Mouse (Mus musculus) gastrocnemius, adult 2 months (tissue): ENCODE data around the gene Kif1c. TPM values are rescaled to one million over a fixed set of nuclear protein-coding genes. Genes with fewer than 3 reads are reported as not detected.
"Not testable (repeated sequence)": the region's sequence is repeated elsewhere in the genome, so short reads cannot be mapped to it uniquely, and the experiment has no call there.

Experiments used
- DNase-seq: peaks from one replicate; pipeline ENCODE4 v3.0.0; 2022
- H3K27ac ChIP-seq: fragments of 200-600 bp; 2 replicates; pipeline ENCODE4 v1.8.1; 2022; ENCODE audit warnings: mild to moderate bottlenecking
- H3K4me3 ChIP-seq: fragments of 200-600 bp; 2 replicates; pipeline ENCODE4 v1.8.1; 2022; ENCODE audit warnings: mild to moderate bottlenecking, moderate library complexity
- CTCF ChIP-seq: fragments of 200-600 bp; IDR thresholded peaks from 2 replicates; pipeline ENCODE4 v1.8.1; 2022; ENCODE audit warnings: antibody characterized with exemption, mild to moderate bottlenecking, moderate library complexity
- intact Hi-C: fragments of 180-260 bp; cut with DNase I; formaldehyde crosslinking; loops from one replicate; pipeline ENCODE4 v1.15.1; 2025
- total RNA-seq, 2 experiments: library from RNA; stranded (reverse); gene quantifications; 2 replicates each; pipeline ENCODE4 v1.2.3; 2021

Gene Kif1c
- total RNA-seq, 2 experiments from 2014 or later: 579 to 631 TPM

DNA sequence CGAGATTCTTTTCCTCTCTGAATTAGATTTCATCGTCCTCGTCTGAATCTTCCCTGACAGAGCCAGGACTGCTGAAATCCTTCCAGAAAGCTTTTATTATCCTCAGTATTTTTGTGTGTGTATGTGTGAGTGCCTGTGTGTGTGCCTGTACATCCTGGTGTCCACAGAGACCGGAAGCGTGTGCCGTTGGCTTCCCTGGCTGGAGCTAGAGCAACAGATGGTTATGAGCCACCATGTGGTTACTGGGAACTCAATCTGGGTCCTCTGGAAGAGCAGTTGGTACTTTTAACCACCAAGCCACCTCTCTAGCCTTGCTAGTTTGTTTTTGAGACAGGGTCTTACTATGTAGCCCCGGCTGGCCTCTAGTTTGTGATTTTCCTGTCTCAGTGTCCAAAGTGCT lies 41.8 kb downstream of the Kif1c start:
- DNase-seq: no peak
- intact Hi-C loops: no loop called here
- Histone ChIP-seq H3K27ac (no peak overlapping the region), H3K4me3 (no peak overlapping the region)
- TF ChIP-seq CTCF: no peak

DNA sequence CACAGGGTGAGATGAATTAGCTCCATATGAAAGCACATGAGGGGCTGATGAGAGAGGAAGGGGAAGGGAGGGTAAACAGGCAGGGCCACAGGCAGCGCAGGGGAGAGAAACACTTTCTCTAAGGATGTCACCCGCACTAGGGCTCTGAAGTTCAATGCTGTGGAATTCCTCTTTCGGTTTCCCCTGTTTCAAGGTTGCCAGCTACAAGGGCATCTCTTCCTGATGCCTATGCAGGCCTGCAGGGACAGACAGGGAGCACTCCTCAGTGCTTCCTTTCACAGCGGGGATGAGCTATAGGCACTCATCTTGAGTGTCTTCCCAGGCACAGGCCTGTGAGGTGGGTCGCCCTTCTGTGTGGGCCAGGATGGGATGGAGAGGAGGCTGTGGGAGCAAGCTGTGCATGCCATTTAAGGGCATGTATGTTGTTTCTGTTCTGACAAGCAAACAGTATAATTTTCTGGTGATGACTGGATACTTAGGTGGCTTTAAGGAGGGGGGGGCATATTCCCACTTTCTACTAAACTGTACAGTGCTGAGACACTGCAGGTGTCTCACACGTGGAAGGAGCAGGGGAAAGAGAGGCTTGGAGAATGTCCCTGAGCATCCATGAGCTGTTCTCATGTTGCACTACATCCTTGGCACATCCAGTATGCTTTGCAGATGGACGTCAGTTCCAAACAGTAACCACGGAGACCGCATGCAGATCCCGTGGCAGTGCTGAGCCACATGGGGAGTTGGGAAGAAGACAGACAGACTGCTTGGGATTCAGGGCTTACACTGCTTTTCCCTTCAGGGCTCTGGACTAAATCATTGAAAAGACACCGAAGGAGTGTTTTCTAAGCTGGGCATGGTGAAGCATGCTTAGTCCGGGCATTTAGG lies 42.5 kb downstream of the Kif1c start:
- H3K4me3 ChIP-seq: no peak overlapping the region
- no peak overlapping the region for H3K27ac ChIP-seq
- no peak for TF ChIP-seq CTCF
- DNase-seq: no peak
- intact Hi-C loops: no loop called here

DNA sequence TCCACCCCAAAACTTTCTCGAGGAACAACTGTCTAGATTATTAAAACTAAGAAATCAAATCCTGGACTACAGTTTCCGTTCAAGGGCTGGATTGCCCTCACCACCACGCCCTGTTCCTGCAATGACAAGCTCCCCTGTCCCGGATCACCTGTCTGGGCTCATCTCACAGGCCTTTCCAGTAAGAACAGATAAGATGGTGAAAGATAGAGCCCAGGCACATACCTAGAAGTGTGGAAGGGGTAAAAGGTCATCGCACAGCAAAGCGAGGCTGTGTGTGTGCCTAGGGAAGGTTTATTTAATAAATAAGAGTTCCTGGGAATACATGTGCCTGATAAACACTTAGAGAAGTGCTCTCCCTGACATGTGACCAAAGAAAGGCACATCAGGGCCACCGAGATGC lies 45.3 kb downstream of the Kif1c start:
- no peak for DNase-seq
- Histone ChIP-seq H3K27ac (no peak overlapping the region), H3K4me3 (no peak overlapping the region)
- intact Hi-C loops: no loop called here
- no peak for TF ChIP-seq CTCF

DNA sequence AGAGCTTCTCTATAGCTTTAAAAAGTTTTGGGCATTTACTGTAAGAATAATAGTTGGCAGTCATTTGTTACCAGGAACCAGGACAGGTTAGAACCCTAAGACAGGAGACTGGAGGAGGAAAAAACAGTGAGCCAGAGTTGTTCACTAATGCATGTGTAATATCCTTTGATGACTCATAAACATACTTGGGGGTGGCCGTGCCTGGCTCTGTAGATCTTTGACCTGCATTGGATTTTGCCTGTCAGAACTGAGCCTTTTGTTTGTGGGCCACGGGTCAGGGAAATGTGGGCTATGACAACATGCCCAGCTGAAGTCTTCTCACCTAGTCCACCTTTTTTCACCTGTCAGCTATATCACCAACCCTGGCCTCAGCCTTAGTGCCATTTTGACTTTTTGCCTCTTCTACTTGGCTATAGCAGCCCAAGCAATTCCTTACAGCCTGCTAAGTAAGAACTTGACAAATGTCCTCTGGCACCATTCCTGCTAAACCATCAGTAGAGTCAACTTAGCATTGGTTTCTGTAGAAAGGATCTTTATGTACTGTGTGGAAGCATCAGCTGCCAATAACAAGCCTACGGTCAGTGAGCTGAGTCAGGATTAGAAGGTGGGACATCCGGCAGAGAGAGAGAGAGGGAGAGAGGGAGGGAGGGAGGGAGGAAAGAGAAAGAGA lies 47.7 kb downstream of the Kif1c start:
- no peak for TF ChIP-seq CTCF
- DNase-seq: no peak
- intact Hi-C loops: no loop called here
- H3K27ac ChIP-seq: no peak overlapping the region
- H3K4me3 ChIP-seq: no peak overlapping the region

DNA sequence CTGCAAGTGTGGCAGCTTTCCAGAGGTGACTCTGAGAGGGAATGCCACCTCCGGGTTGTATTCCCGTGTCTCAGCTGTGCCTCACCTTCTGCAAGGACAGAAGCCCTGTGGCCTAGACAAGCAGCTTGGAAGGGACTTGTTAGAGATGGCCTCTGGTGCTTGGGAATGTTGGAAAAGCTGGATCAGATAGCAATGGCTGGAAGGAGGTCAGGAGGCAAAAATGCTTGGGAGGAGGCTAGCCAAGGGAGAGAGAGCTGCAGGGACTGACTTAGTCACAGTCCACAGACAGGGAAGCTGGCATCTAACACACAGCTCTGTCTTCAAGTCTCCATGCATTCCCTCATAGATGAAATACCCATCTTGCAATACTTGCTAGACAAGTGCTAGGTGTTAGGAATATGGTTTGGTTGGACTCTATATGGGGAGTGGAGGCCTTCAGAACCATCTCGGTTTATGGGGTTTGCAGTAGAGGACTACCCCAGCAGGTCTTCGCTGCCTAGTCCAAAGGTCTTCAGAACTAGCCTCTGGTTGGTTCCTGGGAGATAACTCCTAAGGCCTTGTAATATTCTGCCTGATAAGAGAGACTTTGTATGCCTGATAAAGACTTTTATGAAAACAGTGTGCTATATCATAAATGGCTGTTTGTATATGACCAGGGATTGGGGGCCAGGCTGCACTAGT lies 52.1 kb downstream of the Kif1c start:
- Histone ChIP-seq H3K27ac (no peak overlapping the region), H3K4me3 (no peak overlapping the region)
- TF ChIP-seq CTCF: no peak
- intact Hi-C loops: loop anchor here (5.0 to 10.0 kb wide), 2 partner anchors 135 to 338 kb away; partner anchors contain the start of genes 4930544D05Rik, Chrne and Pelp1
- no peak for DNase-seq

DNA sequence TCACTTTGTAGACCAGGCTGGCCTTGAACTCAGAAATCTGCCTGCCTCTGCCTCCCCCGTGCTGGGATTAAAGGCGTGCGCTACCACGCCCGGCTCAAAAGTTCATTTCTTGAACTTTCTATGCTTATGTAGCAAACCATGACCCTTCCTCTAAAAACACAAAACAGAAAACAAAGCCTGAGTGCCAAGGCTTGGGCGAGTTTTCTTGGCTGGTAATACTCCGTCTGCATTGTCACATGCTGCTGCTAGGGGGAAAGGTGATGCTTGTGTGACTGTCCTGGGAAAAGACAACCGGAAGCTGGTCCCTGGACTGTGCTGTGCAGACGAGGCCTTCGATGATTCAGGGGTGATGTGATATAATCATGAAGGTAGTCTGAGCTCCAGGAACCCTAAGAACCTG lies 52.8 kb downstream of the Kif1c start:
- no peak for DNase-seq
- no peak for TF ChIP-seq CTCF
- no peak overlapping the region for H3K27ac ChIP-seq
- intact Hi-C loops: loop anchor here (5.0 to 10.0 kb wide), 2 partner anchors 136 to 338 kb away; partner anchors contain the start of genes 4930544D05Rik, Chrne and Pelp1
- no peak overlapping the region for H3K4me3 ChIP-seq

DNA sequence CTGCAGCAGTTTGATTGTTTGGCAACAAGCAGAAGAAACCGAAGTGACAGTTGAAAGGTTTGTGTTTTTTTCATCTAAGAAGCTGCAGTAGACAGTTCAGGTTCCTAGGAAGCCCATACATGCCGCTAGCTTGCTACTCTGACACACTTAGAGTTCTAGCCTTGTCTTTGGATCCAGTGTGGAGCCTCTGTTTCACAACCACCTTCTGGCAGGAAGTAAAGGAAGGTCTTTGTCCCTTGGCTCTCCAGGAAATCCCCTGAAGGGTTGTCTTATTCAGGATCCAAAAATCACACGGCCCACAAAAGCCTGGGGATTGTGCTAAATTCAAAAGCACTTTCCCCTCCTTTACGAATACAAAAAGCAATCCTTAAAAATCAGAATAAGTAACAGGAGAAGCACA lies 54.1 kb downstream of the Kif1c start:
- no peak for TF ChIP-seq CTCF
- H3K27ac ChIP-seq: no peak overlapping the region
- no peak overlapping the region for H3K4me3 ChIP-seq
- intact Hi-C loops: loop anchor here (2.0 to 10.0 kb wide), 5 partner anchors 72 to 340 kb away; partner anchors contain the start of genes 4930544D05Rik, Chrne and Pelp1
- no peak for DNase-seq

DNA sequence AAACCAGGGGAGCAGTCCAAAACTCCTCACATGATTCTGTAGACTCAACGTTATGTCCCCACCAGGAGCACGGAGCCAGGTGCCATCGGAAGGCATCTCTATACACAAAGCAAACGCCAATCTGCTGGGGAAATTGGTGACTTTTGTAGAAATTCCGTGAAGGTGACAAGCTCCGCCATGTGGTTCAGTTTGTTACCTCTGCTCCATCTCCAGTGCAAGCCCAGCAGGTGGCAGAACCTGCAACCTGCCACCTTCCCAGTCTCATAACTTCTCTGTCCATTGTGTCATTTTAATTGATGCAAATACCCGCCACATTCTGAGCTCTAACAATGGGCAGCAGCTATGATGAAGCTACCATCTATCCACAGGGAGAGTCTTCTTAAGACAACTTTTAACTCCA lies 54.6 kb downstream of the Kif1c start:
- no peak for TF ChIP-seq CTCF
- no peak overlapping the region for H3K27ac ChIP-seq
- no peak overlapping the region for H3K4me3 ChIP-seq
- intact Hi-C loops: loop anchor here (2.0 to 10.0 kb wide), 5 partner anchors 72 to 340 kb away; partner anchors contain the start of genes 4930544D05Rik, Chrne and Pelp1
- DNase-seq: no peak

DNA sequence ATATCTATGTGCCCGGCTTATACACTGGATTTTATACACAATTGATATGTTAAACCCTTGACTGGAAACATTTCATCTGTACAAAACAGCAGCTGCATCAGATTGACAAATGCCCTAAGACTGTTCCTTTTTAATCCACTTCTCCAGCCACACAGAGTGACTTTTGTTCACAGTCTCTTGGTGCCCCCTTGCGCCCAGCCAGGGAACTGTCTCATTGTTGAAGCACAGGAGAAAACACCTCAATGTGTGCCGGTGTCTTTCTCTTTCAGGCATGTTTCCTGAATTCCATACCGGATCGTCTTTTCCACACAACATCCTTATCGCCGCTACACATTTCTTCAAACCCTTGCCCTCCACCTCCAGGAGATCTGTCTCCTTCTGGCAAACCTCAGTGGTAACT lies 55.3 kb downstream of the Kif1c start:
- DNase-seq: peak; percentile 83
- intact Hi-C loops: loop anchor here (2.0 to 10.0 kb wide), 4 partner anchors 73 to 341 kb away; partner anchors contain the start of gene Pelp1
- peak; percentile 97 for TF ChIP-seq CTCF
- no peak overlapping the region for H3K27ac ChIP-seq
- H3K4me3 ChIP-seq: no peak overlapping the region

DNA sequence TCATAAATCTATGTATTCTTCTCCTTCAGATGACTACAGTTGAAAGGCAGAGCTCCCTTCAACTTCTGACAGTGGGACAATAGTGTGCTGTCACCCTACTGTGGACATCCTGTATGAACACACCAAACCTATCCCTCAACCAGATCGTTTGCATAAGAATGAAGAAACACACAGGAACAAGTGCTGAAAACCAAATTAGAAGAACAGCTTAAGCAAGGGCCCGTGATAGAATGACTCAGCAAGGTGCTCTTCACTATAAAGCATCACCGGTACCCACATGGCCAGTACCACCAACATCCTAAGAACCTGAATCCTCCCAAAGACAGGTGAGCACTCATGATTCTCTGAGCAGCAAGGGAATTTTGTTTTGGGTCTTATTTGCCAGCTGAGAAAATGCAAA lies 60.1 kb downstream of the Kif1c start:
- H3K27ac ChIP-seq, intact Hi-C loops, DNase-seq, H3K4me3 ChIP-seq: not testable (repeated sequence)

DNA sequence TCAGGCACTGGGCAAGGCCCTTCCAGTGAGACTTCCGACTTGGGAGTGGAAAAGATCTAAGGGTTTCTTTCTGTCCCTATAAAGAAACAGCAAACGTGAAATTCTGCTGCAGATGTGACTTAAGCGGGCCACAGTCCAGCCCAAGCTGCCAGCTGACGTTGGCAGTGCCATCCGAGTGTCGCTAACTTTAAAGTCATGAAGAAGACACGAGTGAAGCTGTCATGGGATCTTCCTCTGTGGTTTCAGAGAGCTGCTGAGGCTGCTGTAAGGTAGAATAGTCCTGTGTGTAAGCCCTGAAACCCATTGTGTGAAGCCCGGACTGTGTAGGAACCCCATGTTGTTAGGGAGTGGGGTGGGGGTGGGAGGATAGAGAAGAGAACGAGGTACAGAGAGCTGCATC lies 62.3 kb downstream of the Kif1c start:
- intact Hi-C loops: no loop called here
- Histone ChIP-seq H3K4me3 (no peak overlapping the region), H3K27ac (no peak overlapping the region)
- no peak for TF ChIP-seq CTCF
- peak; percentile 25 for DNase-seq

DNA sequence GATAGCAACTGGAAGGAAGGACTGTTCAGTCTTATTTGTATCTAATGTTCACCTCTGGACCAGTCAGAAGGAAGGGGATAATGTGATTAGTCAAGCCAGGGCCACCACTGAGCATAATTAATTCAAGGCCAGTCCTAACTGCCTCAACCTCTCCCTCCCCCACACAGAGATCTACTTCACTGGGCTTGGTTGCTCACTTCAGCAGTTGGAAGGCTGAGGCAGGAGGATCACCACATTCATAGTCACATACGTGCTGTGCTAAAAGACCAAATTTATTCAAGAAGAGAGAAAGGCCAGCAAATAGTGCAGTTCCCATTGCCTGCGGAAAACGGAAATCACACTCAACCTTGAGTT lies 63.2 kb downstream of the Kif1c start:
- Histone ChIP-seq H3K27ac (peak overlapping the region; percentile 95), H3K4me3 (peak overlapping the region; percentile 90)
- TF ChIP-seq CTCF: no peak
- DNase-seq: no peak
- intact Hi-C loops: no loop called here
